Mouse (Mus musculus) liver, adult 2 months (tissue): ENCODE data around the gene Kpnb1.

Experiments used
- CTCF ChIP-seq: fragments of 200-500 bp; IDR thresholded peaks from 2 replicates; pipeline ENCODE4 v1.5.1; 2011; ENCODE audit warnings: low read depth, low read length, control low read depth
- POLR2A ChIP-seq: fragments of 200-500 bp; IDR thresholded peaks from 2 replicates; pipeline ENCODE4 v1.6.1; 2011; ENCODE audit warnings: low read length, control low read depth; ENCODE audit not compliant: insufficient read depth; ENCODE audit errors: extremely low read depth

DNA sequence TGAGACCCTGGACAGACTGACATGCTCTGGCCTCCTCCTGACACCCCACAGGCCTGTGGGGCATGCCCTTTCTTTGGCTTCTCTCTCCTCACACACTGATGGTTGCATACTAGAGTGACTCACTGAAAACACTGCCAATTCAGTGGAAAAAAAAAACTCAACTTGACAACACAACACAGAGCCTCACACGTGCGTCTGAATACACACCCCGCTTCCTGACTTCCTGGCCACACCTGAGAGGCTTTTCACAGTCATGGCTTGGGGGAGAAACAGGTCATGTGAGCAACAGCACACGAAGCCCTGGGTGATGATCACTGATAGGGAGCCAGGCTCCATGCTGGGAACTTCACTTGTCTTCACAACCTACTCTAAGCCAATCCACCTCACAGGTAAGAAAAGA is 46.9 kb downstream of the Kpnb1 start:
- TF ChIP-seq POLR2A (no peak), CTCF (no peak)
